Mouse (Mus musculus): ENCODE measurements around the gene Ankmy1.

DNA sequence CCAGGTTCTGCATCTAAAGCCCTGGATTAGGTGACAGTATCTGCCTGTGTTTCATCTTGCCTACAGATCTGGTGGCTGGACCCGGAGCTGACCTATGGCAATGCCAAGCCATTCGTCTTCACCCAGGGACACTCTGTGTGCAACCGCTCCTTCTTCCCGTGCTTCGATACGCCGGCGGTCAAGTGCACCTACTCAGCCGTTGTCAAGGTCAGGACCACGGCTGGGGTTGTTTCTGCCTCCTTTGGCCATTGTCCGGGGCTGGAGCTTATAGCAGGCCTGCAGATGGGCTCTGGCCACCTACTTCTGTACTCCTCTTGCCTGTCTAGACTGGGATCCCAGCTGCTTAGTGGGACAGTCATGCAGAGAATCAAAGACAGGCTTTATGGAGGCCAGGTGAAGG is 12.3 kb upstream of the Ankmy1 start:
- no peak for TF ChIP-seq POLR2A (IDR thresholded peaks at IDR 0.05; ENCODE audit: borderline replicate concordance, extremely low read depth, insufficient read depth, insufficient read length, poor library complexity, severe bottlenecking)
- no peak for TF ChIP-seq CTCF (IDR thresholded peaks at IDR 0.05; ENCODE audit: borderline replicate concordance, extremely low read depth, insufficient read depth, insufficient read length)

Data from brain, embryonic 14.5 days (tissue).